Comparison of ENCODE assay signal across 9 mouse cellular contexts in the genomic region with DNA sequence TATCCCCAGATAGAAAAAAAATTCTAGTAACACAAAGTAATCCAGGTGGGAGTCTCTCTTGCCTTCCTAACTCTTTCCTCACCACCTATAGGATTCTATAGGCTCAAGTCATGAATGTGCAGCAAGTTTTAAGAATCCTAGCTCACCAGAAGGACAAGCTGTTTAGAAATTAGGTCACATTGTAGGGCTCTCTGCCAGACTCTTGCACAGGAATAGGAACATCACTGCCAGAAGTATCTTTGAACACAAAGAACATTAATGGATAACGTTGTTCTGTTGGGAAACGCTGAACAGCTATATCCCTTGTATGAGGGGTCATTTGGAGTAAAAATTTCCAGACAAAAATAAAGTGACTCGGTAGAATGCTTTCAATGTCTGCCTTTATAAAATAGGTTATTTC.
DNase-seq lines count a peak whose midpoint lies in the region; ATAC-seq and TF ChIP-seq lines count a peak whose summit lies in the region.
"Had no signal": no experiment of that assay in that cellular context is flagged by ENCODE, and none has a peak within 500 bp of the region (broad histone marks: within the 10 kb centered on the region; RNA-seq: fewer than 3 reads in every experiment).

No protein-coding gene starts in this region.

- DNase-seq in NIH3T3 (ENCODE audit: low read depth), result peak; percentile 17
- peak; percentile 43 for DNase-seq in brain, embryonic 14.5 days (ENCODE audit: low read depth)
- peak; percentile 34 to 50 for DNase-seq in heart, postnatal 14 days
- DNase-seq in left cerebral cortex, postnatal 10 days (ENCODE audit: extremely low spot score in 1 of 2, low spot score in 2 of 2), result no peak
- no peak for DNase-seq in spleen, postnatal 4 days (ENCODE audit: low spot score in 2 of 2)
- DNase-seq: layer of hippocampus, adult 9-11 months; right cerebral cortex, postnatal 14 days had no signal

- H3K9me3 ChIP-seq in intestine, embryonic 15.5 days, result no peaks in the 10 kb centered on the region
- no peaks in the 10 kb centered on the region for H3K9me3 ChIP-seq in intestine, postnatal 0 days (ENCODE audit: control insufficient read depth)

- no peak overlapping the region for H3K4me2 ChIP-seq in intestine, embryonic 15.5 days (replicated peaks)
- no peak overlapping the region for H3K4me2 ChIP-seq in intestine, postnatal 0 days (replicated peaks; ENCODE audit: low read depth)

- H3K27ac ChIP-seq in intestine, embryonic 15.5 days, result no peak overlapping the region
- no peak overlapping the region for H3K27ac ChIP-seq in intestine, postnatal 0 days (ENCODE audit: low read depth, low read length)

- no peak for TF ChIP-seq CTCF in intestine, postnatal 0 days (IDR thresholded peaks at IDR 0.05; ENCODE audit: low read depth)
- TF ChIP-seq CTCF in brain, embryonic 14.5 days (IDR thresholded peaks at IDR 0.05; ENCODE audit: borderline replicate concordance, extremely low read depth, insufficient read depth, insufficient read length), result no peak

- no peak overlapping the region for H3K4me3 ChIP-seq in intestine, embryonic 15.5 days (replicated peaks)
- no peak overlapping the region for H3K4me3 ChIP-seq in intestine, postnatal 0 days (ENCODE audit: low read depth, low read length)

- peaks cover 13% of the 10 kb centered on the region for H3K4me1 ChIP-seq in intestine, embryonic 15.5 days (replicated peaks)
- H3K4me1 ChIP-seq in intestine, postnatal 0 days (replicated peaks; ENCODE audit: control insufficient read depth, insufficient read depth, low read length), result peaks cover 5% of the 10 kb centered on the region; the same call in 1 of the 2 replicates

- 38% methylated on average over 3 of the region's 3 CpGs for WGBS in intestine, embryonic 15.5 days
- 49% methylated on average over 3 of the region's 3 CpGs for WGBS in intestine, postnatal 0 days

- ATAC-seq in intestine, embryonic 15.5 days, result 0 out of 2 replicates have a peak, but pooled peaks have one; percentile 23
- ATAC-seq in intestine, postnatal 0 days, result no peak

- intact Hi-C loops in heart, postnatal 14 days (cut with DNase I), result loop anchor here (5.0 kb wide), 1 partner anchor 98 kb away; no protein-coding TSS in a partner anchor
- intact Hi-C loops in left cerebral cortex, postnatal 10 days (cut with DNase I), result no loop called here

- no peak for TF ChIP-seq POLR2A in brain, embryonic 14.5 days (IDR thresholded peaks at IDR 0.05; ENCODE audit: borderline replicate concordance, extremely low read depth, insufficient read depth, insufficient read length, poor library complexity, severe bottlenecking)

- no peak overlapping the region for H3K9ac ChIP-seq in intestine, embryonic 15.5 days
- no peak overlapping the region for H3K9ac ChIP-seq in intestine, postnatal 0 days (ENCODE audit: low read depth, low read length)

- no peaks in the 10 kb centered on the region for H3K27me3 ChIP-seq in intestine, embryonic 15.5 days (replicated peaks)
- no peaks in the 10 kb centered on the region for H3K27me3 ChIP-seq in intestine, postnatal 0 days (replicated peaks; ENCODE audit: control insufficient read depth, insufficient read depth, low read length)

- H3K36me3 ChIP-seq in intestine, embryonic 15.5 days, result no peaks in the 10 kb centered on the region
- H3K36me3 ChIP-seq in intestine, postnatal 0 days (ENCODE audit: control insufficient read depth, insufficient read depth), result no peaks in the 10 kb centered on the region

Comparison
In these comparisons a context has a peak if more than half of its experiments do, and no peak if none do; other contexts are left out.
1. DNase-seq: peak in NIH3T3 (single experiment), brain, embryonic 14.5 days (single experiment) and heart, postnatal 14 days (2 of 2); none in left cerebral cortex, postnatal 10 days (0 of 2) and spleen, postnatal 4 days (0 of 2).